Mouse (Mus musculus): ENCODE measurements around the gene Sema3g. TPM values are rescaled to one million over a fixed set of nuclear protein-coding genes. Genes with fewer than 3 reads are reported as not detected.

Sema3g gene
- polyA plus RNA-seq, 1 experiment from 2014 or later, result 0.90 TPM

DNA sequence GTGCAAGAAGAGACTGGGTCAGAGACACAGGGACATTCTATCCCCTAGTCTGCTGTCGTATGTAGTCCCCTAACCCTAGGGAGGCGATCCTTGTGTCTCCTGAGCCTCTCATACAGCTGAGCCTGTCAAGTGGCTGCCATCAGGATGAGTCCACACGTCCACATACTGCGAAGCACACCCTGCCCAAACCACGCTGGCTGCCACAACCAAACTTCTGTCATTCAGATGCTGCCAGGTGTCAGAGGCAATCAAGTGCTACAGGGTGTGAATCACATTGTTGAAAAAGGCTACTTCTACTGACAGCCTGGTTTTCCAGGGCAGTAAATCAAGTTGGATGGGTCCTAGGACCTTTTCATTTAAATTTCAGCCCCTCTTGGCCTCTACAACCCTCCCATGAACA lies 39.9 kb upstream of the Sema3g start:
- 90% methylated on average over 5 of the region's 5 CpGs for WGBS
- ATAC-seq (ENCODE audit: insufficient read depth, low FRiP score), result no peak
- peaks cover 54% of the 10 kb centered on the region for H3K36me3 ChIP-seq (ENCODE audit: control insufficient read depth, insufficient read depth, low read length)

GRCm38 (mm10) chr14:31179677-31180365 lies 37.8 kb upstream of the Sema3g start:
- no peak overlapping the region for H3K4me3 ChIP-seq (replicated peaks; ENCODE audit: low read length)
- no peak overlapping the region for H3K27ac ChIP-seq (ENCODE audit: low read length)
- no peaks in the 10 kb centered on the region for H3K4me1 ChIP-seq (ENCODE audit: control insufficient read depth, insufficient read depth, low read length)
- H3K9ac ChIP-seq (ENCODE audit: low read length), result no peak overlapping the region
- no peaks in the 10 kb centered on the region for H3K27me3 ChIP-seq (ENCODE audit: control insufficient read depth, insufficient read depth, low read length)
- ATAC-seq (ENCODE audit: insufficient read depth, low FRiP score), result no peak
- peaks cover 64% of the 10 kb centered on the region for H3K36me3 ChIP-seq (ENCODE audit: control insufficient read depth, insufficient read depth, low read length)
- H3K4me2 ChIP-seq (ENCODE audit: low read depth, low read length), result no peak overlapping the region
- H3K9me3 ChIP-seq (replicated peaks; ENCODE audit: control insufficient read depth, low read length), result no peaks in the 10 kb centered on the region
- 90% methylated on average over 12 of the region's 12 CpGs for WGBS

More for the DNA sequence above, 39.9 kb upstream of the Sema3g start:
- no peaks in the 10 kb centered on the region for H3K27me3 ChIP-seq (ENCODE audit: control insufficient read depth, insufficient read depth, low read length)
- no peak overlapping the region for H3K4me2 ChIP-seq (ENCODE audit: low read depth, low read length)
- no peak overlapping the region for H3K27ac ChIP-seq (ENCODE audit: low read length)
- H3K9ac ChIP-seq (ENCODE audit: low read length), result no peak overlapping the region
- H3K9me3 ChIP-seq (replicated peaks; ENCODE audit: control insufficient read depth, low read length), result no peaks in the 10 kb centered on the region
- H3K4me3 ChIP-seq (replicated peaks; ENCODE audit: low read length), result no peak overlapping the region
- H3K4me1 ChIP-seq (ENCODE audit: control insufficient read depth, insufficient read depth, low read length), result no peaks in the 10 kb centered on the region

DNA sequence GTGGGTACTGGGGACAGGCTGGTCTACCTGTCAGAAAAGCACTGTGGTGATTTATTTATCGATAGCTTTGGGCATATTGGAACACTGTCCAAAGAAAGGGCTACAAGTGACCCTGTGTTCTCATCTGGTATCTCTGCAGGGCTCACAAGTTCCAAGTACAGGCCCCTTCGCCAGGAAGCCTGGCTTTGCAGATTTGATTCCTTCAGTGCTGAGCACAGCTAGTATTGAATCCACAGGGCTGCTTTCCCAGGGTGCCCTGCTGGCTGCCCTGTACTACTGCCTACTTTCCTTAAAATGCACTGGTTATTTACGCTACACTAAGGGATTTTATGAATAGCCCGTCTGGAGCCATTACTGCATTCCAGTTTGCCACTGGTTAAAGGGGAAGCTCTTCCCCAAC lies 36.1 kb upstream of the Sema3g start:
- peaks cover 68% of the 10 kb centered on the region for H3K36me3 ChIP-seq (ENCODE audit: control insufficient read depth, insufficient read depth, low read length)
- no peak overlapping the region for H3K4me3 ChIP-seq (replicated peaks; ENCODE audit: low read length)
- ATAC-seq (ENCODE audit: insufficient read depth, low FRiP score), result no peak

GRCm38 (mm10) chr14:31182786-31183290 lies 34.8 kb upstream of the Sema3g start:
- H3K9ac ChIP-seq (ENCODE audit: low read length), result no peak overlapping the region

More for the DNA sequence above, 36.1 kb upstream of the Sema3g start:
- Histone ChIP-seq H3K4me2 (ENCODE audit: low read depth, low read length) (no peak overlapping the region), H3K9me3 (replicated peaks; ENCODE audit: control insufficient read depth, low read length) (no peaks in the 10 kb centered on the region), H3K4me1 (ENCODE audit: control insufficient read depth, insufficient read depth, low read length) (no peaks in the 10 kb centered on the region), H3K9ac (ENCODE audit: low read length) (no peak overlapping the region), H3K27me3 (ENCODE audit: control insufficient read depth, insufficient read depth, low read length) (no peaks in the 10 kb centered on the region), H3K27ac (ENCODE audit: low read length) (no peak overlapping the region)
- WGBS, result 84% methylated on average over 4 of the region's 4 CpGs

DNA sequence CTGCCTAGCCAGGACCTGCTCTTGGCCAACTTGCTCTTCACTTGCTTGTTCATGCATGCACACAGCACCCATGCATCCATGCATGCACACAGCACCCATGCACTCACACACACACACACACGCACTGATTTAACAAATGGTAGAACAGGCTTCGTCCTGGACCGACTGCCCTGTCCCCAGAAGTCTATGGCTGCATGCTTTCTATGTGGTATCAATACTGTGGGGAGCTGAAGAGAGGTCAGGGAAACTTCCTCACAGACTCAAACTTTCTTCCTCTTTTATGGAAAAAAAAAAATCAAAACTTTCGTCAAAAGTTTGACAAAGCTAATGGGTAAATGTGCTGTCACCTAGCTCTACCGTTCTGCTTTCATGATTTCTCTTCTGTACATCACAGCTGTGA lies 34.1 kb upstream of the Sema3g start:
- peaks cover 75% of the 10 kb centered on the region for H3K36me3 ChIP-seq (ENCODE audit: control insufficient read depth, insufficient read depth, low read length)
- H3K27ac ChIP-seq (ENCODE audit: low read length), result peak overlapping the region; percentile 41

More at GRCm38 (mm10) chr14:31182786-31183290, 34.8 kb upstream of the Sema3g start:
- Histone ChIP-seq H3K4me3 (replicated peaks; ENCODE audit: low read length) (no peak overlapping the region), H3K4me1 (ENCODE audit: control insufficient read depth, insufficient read depth, low read length) (no peaks in the 10 kb centered on the region), H3K27me3 (ENCODE audit: control insufficient read depth, insufficient read depth, low read length) (no peaks in the 10 kb centered on the region), H3K9me3 (replicated peaks; ENCODE audit: control insufficient read depth, low read length) (no peaks in the 10 kb centered on the region), H3K27ac (ENCODE audit: low read length) (peak overlapping the region; percentile 31; the same call in 1 of the 2 replicates), H3K4me2 (ENCODE audit: low read depth, low read length) (no peak overlapping the region), H3K36me3 (ENCODE audit: control insufficient read depth, insufficient read depth, low read length) (peaks cover 71% of the 10 kb centered on the region)
- ATAC-seq (ENCODE audit: insufficient read depth, low FRiP score), result no peak
- WGBS, result 70% methylated on average over 2 of the region's 2 CpGs

GRCm38 (mm10) chr14:31184195-31184594 lies 33.5 kb upstream of the Sema3g start:
- Histone ChIP-seq H3K27me3 (ENCODE audit: control insufficient read depth, insufficient read depth, low read length) (no peaks in the 10 kb centered on the region), H3K36me3 (ENCODE audit: control insufficient read depth, insufficient read depth, low read length) (peaks cover 78% of the 10 kb centered on the region), H3K27ac (ENCODE audit: low read length) (no peak overlapping the region; the same call in 1 of the 2 replicates), H3K4me2 (ENCODE audit: low read depth, low read length) (no peak overlapping the region), H3K4me3 (replicated peaks; ENCODE audit: low read length) (no peak overlapping the region), H3K4me1 (ENCODE audit: control insufficient read depth, insufficient read depth, low read length) (no peaks in the 10 kb centered on the region), H3K9me3 (replicated peaks; ENCODE audit: control insufficient read depth, low read length) (no peaks in the 10 kb centered on the region), H3K9ac (ENCODE audit: low read length) (no peak overlapping the region)
- 91% methylated on average over 12 of the region's 12 CpGs for WGBS
- no peak for ATAC-seq (ENCODE audit: insufficient read depth, low FRiP score)

More for the DNA sequence above, 34.1 kb upstream of the Sema3g start:
- Histone ChIP-seq H3K4me3 (replicated peaks; ENCODE audit: low read length) (no peak overlapping the region), H3K4me2 (ENCODE audit: low read depth, low read length) (no peak overlapping the region), H3K27me3 (ENCODE audit: control insufficient read depth, insufficient read depth, low read length) (no peaks in the 10 kb centered on the region), H3K9ac (ENCODE audit: low read length) (no peak overlapping the region), H3K4me1 (ENCODE audit: control insufficient read depth, insufficient read depth, low read length) (no peaks in the 10 kb centered on the region), H3K9me3 (replicated peaks; ENCODE audit: control insufficient read depth, low read length) (no peaks in the 10 kb centered on the region)
- WGBS, result 75% methylated on average over 5 of the region's 5 CpGs
- no peak for ATAC-seq (ENCODE audit: insufficient read depth, low FRiP score)

- H3K27ac ChIP-seq (ENCODE audit: low read length), result no peak overlapping the region
- 81% methylated on average over 4 of the region's 4 CpGs for WGBS
- H3K4me1 ChIP-seq (ENCODE audit: control insufficient read depth, insufficient read depth, low read length), result no peaks in the 10 kb centered on the region
- no peak for ATAC-seq (ENCODE audit: insufficient read depth, low FRiP score)
- H3K36me3 ChIP-seq (ENCODE audit: control insufficient read depth, insufficient read depth, low read length), result peaks cover 71% of the 10 kb centered on the region
- H3K4me3 ChIP-seq (replicated peaks; ENCODE audit: low read length), result no peak overlapping the region
- H3K9me3 ChIP-seq (replicated peaks; ENCODE audit: control insufficient read depth, low read length), result no peaks in the 10 kb centered on the region
- H3K4me2 ChIP-seq (ENCODE audit: low read depth, low read length), result no peak overlapping the region
- H3K27me3 ChIP-seq (ENCODE audit: control insufficient read depth, insufficient read depth, low read length), result no peaks in the 10 kb centered on the region
- no peak overlapping the region for H3K9ac ChIP-seq (ENCODE audit: low read length)
Measured at GRCm38 (mm10) chr14:31186656-31187055, 31.0 kb upstream of the Sema3g start.

GRCm38 (mm10) chr14:31188771-31189181 lies 28.9 kb upstream of the Sema3g start:
- WGBS, result 65% methylated on average over 6 of the region's 6 CpGs
- no peak overlapping the region for H3K4me3 ChIP-seq (replicated peaks; ENCODE audit: low read length)
- peaks cover 66% of the 10 kb centered on the region for H3K36me3 ChIP-seq (ENCODE audit: control insufficient read depth, insufficient read depth, low read length)
- H3K4me2 ChIP-seq (ENCODE audit: low read depth, low read length), result no peak overlapping the region
- H3K4me1 ChIP-seq (ENCODE audit: control insufficient read depth, insufficient read depth, low read length), result no peaks in the 10 kb centered on the region
- no peak overlapping the region for H3K9ac ChIP-seq (ENCODE audit: low read length)
- ATAC-seq (ENCODE audit: insufficient read depth, low FRiP score), result peak; percentile 56; the same call in 1 of the 2 replicates
- H3K27ac ChIP-seq (ENCODE audit: low read length), result peak overlapping the region; percentile 48
- no peaks in the 10 kb centered on the region for H3K27me3 ChIP-seq (ENCODE audit: control insufficient read depth, insufficient read depth, low read length)
- no peaks in the 10 kb centered on the region for H3K9me3 ChIP-seq (replicated peaks; ENCODE audit: control insufficient read depth, low read length)

DNA sequence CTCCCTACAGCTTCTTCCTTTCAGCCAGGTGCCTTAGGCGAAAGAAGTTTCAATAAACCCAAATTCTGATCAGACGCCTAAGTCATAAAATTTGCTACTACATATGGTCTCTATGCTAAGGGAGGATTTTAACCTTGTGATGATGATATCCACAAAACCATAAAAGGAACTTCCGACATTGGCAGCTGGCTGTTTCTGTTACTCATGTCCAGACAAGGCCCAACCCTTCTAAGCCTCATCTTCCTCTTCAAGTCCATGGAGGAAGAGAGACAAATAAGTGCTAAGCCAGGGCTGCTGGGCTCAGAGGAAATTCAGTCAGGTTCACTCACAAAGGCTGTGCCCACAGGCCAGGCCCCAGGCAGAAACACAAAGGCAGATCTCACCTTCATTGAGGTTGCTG lies 28.3 kb upstream of the Sema3g start:
- Histone ChIP-seq H3K36me3 (ENCODE audit: control insufficient read depth, insufficient read depth, low read length) (peaks cover 60% of the 10 kb centered on the region), H3K4me2 (ENCODE audit: low read depth, low read length) (no peak overlapping the region), H3K9ac (ENCODE audit: low read length) (no peak overlapping the region), H3K4me1 (ENCODE audit: control insufficient read depth, insufficient read depth, low read length) (no peaks in the 10 kb centered on the region), H3K9me3 (replicated peaks; ENCODE audit: control insufficient read depth, low read length) (no peaks in the 10 kb centered on the region), H3K27ac (ENCODE audit: low read length) (peak overlapping the region; percentile 48; the same call in 1 of the 2 replicates), H3K27me3 (ENCODE audit: control insufficient read depth, insufficient read depth, low read length) (no peaks in the 10 kb centered on the region), H3K4me3 (replicated peaks; ENCODE audit: low read length) (no peak overlapping the region)
- WGBS, result 92% methylated on average over 3 of the region's 3 CpGs
- ATAC-seq (ENCODE audit: insufficient read depth, low FRiP score), result no peak
